Mouse (Mus musculus): ENCODE results near the gene Zfp804b. TPM values are rescaled to one million over a fixed set of nuclear protein-coding genes. Genes with fewer than 3 reads are reported as not detected.

Gene Zfp804b
- polyA plus RNA-seq, 1 experiment: 0.35 TPM

DNA sequence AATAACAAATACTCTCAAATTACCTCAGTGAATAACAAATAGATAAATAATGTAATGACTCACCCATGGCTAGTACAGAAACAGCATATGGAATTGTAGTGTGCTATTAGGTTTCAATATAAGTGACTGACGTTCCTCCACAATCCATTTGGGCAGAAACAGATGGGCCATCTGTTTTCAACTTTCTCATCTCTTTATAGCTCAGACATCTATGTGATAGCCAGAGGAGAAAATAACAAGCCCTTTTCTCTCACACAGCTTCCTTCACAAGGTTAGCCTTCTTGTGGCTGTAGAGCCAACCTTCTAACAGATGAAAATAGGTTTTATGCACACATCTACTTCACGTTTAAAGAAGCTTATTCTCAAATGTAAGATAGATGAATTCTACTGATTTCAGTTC is 242.2 kb downstream of the Zfp804b start:
- H3K4me3 ChIP-seq (ENCODE audit: insufficient read depth, low read length): no peak overlapping the region
- H3K27ac ChIP-seq (ENCODE audit: insufficient read depth, low read length): no peak overlapping the region
- TF ChIP-seq POLR2A (IDR thresholded peaks at IDR 0.05; ENCODE audit: extremely low read depth, insufficient read depth, low read length): no peak
- no peak for TF ChIP-seq CTCF (IDR thresholded peaks at IDR 0.05; ENCODE audit: extremely low read depth, insufficient read depth, low read length)
- no peaks in the 10 kb centered on the region for H3K4me1 ChIP-seq (ENCODE audit: control insufficient read depth, insufficient read depth, low read length)

DNA sequence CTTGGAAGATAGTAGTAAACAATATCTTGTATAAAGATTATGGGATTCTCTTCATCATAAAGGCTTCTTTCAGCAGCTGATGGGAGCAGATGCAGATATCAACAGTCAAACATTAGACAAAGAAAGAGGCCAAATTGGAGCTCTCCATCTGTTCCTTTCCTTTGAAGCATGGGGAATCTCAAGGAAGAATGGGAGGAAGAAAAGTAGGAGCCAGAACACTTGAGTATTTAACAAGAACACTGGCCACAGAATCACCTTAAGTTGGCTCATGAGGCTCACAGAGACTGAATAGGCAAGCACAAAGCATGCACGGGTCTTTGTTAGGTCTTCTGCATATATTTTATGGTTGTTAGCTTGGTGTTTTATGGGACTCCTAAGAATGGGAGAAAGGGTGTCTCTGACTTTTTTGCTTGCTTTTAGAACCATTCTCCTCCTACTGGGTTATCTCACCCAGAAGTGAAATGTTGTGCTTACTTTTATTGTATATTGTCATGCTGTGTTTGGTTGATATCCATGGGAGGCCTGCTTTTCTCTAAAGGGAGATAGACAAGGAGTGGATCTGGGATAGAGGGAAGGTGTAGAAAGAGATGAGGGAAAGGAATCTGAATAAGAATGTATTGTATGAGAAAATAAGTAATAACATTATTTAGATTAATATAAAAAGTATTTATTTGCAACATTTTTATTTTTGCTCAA is 270.5 kb downstream of the Zfp804b start:
- TF ChIP-seq POLR2A (IDR thresholded peaks at IDR 0.05; ENCODE audit: extremely low read depth, insufficient read depth, low read length): no peak
- no peak overlapping the region for H3K4me3 ChIP-seq (ENCODE audit: insufficient read depth, low read length)
- H3K4me1 ChIP-seq (ENCODE audit: control insufficient read depth, insufficient read depth, low read length): no peaks in the 10 kb centered on the region
- H3K27ac ChIP-seq (ENCODE audit: insufficient read depth, low read length): no peak overlapping the region

- no peak for TF ChIP-seq POLR2A (IDR thresholded peaks at IDR 0.05; ENCODE audit: extremely low read depth, insufficient read depth, low read length)
- no peak for TF ChIP-seq CTCF (IDR thresholded peaks at IDR 0.05; ENCODE audit: extremely low read depth, insufficient read depth, low read length)
- Histone ChIP-seq H3K4me1 (ENCODE audit: control insufficient read depth, insufficient read depth, low read length) (no peaks in the 10 kb centered on the region), H3K27ac (ENCODE audit: insufficient read depth, low read length) (no peak overlapping the region), H3K4me3 (ENCODE audit: insufficient read depth, low read length) (no peak overlapping the region)
Measured at GRCm38 (mm10) chr5:7007468-7007867, 337.1 kb downstream of the Zfp804b start.

DNA sequence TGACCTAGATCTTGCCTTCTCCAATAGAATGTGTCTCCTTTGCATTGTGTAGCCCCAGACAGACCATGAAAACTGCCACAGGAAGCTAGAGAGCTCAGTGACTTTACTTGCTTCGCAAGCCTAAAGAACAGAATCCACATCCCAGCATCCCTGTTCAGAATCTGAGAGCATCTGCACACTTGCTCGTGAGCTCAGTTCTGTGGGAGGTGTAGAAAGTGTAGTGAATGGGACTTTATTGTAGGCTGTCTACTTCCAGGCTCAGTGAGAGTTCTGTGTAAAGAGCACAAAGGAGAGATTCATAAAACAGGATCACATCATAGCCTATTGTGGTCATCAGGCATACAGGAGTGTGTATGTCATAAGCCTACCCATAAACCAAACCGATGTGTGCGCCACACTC is 360.6 kb downstream of the Zfp804b start:
- TF ChIP-seq CTCF (IDR thresholded peaks at IDR 0.05; ENCODE audit: extremely low read depth, insufficient read depth, low read length): no peak
- TF ChIP-seq POLR2A (IDR thresholded peaks at IDR 0.05; ENCODE audit: extremely low read depth, insufficient read depth, low read length): no peak
- Histone ChIP-seq H3K27ac (ENCODE audit: insufficient read depth, low read length) (no peak overlapping the region), H3K4me3 (ENCODE audit: insufficient read depth, low read length) (no peak overlapping the region), H3K4me1 (ENCODE audit: control insufficient read depth, insufficient read depth, low read length) (no peaks in the 10 kb centered on the region)

GRCm38 (mm10) chr5:6934837-6935236 is 409.7 kb downstream of the Zfp804b start:
- H3K4me3 ChIP-seq (ENCODE audit: insufficient read depth, low read length): no peak overlapping the region
- H3K4me1 ChIP-seq (ENCODE audit: control insufficient read depth, insufficient read depth, low read length): no peaks in the 10 kb centered on the region
- no peak for TF ChIP-seq CTCF (IDR thresholded peaks at IDR 0.05; ENCODE audit: extremely low read depth, insufficient read depth, low read length)
- TF ChIP-seq POLR2A (IDR thresholded peaks at IDR 0.05; ENCODE audit: extremely low read depth, insufficient read depth, low read length): no peak
- no peak overlapping the region for H3K27ac ChIP-seq (ENCODE audit: insufficient read depth, low read length)

DNA sequence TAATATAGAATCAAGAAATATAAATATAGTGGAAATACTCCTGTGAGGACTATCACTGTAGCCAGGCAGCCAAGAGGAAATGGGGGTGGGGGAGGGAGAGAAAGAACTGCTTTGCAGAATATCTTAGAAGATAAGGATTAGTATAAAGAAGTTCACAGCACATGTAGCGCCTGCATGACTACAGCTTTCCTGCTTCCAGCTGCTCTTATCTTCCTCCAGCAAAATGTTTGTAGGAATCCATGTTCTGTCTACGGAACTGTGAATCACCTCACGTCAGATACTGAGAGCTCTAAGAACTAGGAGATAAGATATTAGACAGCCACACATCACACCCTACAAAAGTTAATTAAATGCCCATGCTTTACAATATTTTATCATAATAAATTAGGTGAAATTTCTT is 433.3 kb downstream of the Zfp804b start:
- Histone ChIP-seq H3K4me1 (ENCODE audit: control insufficient read depth, insufficient read depth, low read length) (no peaks in the 10 kb centered on the region), H3K27ac (ENCODE audit: insufficient read depth, low read length) (no peak overlapping the region), H3K4me3 (ENCODE audit: insufficient read depth, low read length) (no peak overlapping the region)
- TF ChIP-seq CTCF (IDR thresholded peaks at IDR 0.05; ENCODE audit: extremely low read depth, insufficient read depth, low read length) (no peak), POLR2A (IDR thresholded peaks at IDR 0.05; ENCODE audit: extremely low read depth, insufficient read depth, low read length) (no peak)

GRCm38 (mm10) chr5:6881396-6881795 is 463.2 kb downstream of the Zfp804b start:
- no peak for TF ChIP-seq CTCF (IDR thresholded peaks at IDR 0.05; ENCODE audit: extremely low read depth, insufficient read depth, low read length)
- no peak for TF ChIP-seq POLR2A (IDR thresholded peaks at IDR 0.05; ENCODE audit: extremely low read depth, insufficient read depth, low read length)
- Histone ChIP-seq H3K27ac (ENCODE audit: insufficient read depth, low read length) (no peak overlapping the region), H3K4me3 (ENCODE audit: insufficient read depth, low read length) (no peak overlapping the region), H3K4me1 (ENCODE audit: control insufficient read depth, insufficient read depth, low read length) (no peaks in the 10 kb centered on the region)

DNA sequence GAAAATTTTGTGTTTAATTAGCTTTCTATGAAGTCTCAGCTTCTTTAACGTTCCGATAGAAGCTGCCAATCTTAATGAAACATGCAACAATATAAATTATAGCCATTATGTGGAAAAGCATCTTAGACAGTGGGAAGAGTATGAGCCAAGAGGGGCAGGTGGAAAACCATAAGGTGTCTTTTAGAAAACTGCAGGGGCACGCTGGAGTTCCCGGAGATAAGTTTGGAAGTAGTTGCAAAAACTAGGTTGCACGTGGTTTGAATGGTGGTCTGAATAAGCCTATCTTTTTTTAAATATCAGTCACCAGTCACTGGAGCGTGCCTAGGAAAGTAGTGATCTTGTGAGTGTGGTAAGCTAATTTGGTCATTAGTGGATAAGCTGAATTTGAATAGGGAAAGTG is 473.0 kb downstream of the Zfp804b start:
- Histone ChIP-seq H3K4me1 (ENCODE audit: control insufficient read depth, insufficient read depth, low read length) (no peaks in the 10 kb centered on the region), H3K4me3 (ENCODE audit: insufficient read depth, low read length) (no peak overlapping the region), H3K27ac (ENCODE audit: insufficient read depth, low read length) (no peak overlapping the region)
- TF ChIP-seq POLR2A (IDR thresholded peaks at IDR 0.05; ENCODE audit: extremely low read depth, insufficient read depth, low read length) (no peak), CTCF (IDR thresholded peaks at IDR 0.05; ENCODE audit: extremely low read depth, insufficient read depth, low read length) (no peak)

DNA sequence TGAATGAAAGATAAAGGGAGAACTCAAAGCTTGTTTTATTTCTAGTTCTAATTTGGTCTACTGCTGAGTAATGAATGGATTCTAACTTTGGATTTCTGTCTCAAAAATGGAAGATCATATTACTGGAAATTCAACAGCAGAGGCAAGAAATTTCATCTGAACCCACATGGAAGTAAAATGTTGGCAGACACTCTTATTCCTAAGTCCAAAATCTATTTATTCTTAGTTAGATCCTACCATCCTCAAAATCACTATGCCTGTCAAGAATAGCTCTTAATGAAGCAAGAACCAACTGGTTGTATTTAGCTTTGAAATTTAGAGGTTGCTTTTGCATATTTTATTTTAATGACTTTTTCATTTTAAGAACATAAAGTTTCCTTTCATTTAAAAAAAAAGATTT is 473.6 kb downstream of the Zfp804b start:
- TF ChIP-seq POLR2A (IDR thresholded peaks at IDR 0.05; ENCODE audit: extremely low read depth, insufficient read depth, low read length) (no peak), CTCF (IDR thresholded peaks at IDR 0.05; ENCODE audit: extremely low read depth, insufficient read depth, low read length) (no peak)
- no peak overlapping the region for H3K27ac ChIP-seq (ENCODE audit: insufficient read depth, low read length)
- H3K4me3 ChIP-seq (ENCODE audit: insufficient read depth, low read length): no peak overlapping the region
- no peaks in the 10 kb centered on the region for H3K4me1 ChIP-seq (ENCODE audit: control insufficient read depth, insufficient read depth, low read length)

DNA sequence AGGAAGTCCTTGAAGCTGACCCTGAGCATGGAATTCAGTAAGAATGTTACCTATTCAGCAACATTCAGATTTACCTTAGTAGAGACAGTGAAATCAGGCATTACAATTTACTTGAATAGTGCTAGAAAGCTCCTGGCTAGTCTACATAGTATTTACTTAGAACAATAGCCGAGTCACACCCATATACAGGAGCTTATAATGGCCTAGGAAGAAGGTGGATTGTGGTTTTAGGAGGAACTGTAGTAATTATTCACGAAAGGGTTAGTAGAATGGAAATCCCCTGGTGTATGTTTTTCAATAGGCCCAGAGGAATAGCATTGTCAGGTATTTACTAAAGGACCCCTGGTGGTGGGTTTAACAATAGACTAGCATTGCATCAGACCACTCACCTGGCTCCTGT is 549.2 kb downstream of the Zfp804b start:
- no peak for TF ChIP-seq POLR2A (IDR thresholded peaks at IDR 0.05; ENCODE audit: extremely low read depth, insufficient read depth, low read length)
- no peak for TF ChIP-seq CTCF (IDR thresholded peaks at IDR 0.05; ENCODE audit: extremely low read depth, insufficient read depth, low read length)
- no peak overlapping the region for H3K27ac ChIP-seq (ENCODE audit: insufficient read depth, low read length)
- no peak overlapping the region for H3K4me3 ChIP-seq (ENCODE audit: insufficient read depth, low read length)
- H3K4me1 ChIP-seq (ENCODE audit: control insufficient read depth, insufficient read depth, low read length): no peaks in the 10 kb centered on the region
